Mouse (Mus musculus) gastrocnemius, postnatal 14 days (tissue): Measurements from ENCODE around the gene Arid5b. TPM values are rescaled to one million over a fixed set of nuclear protein-coding genes. Genes with fewer than 3 reads are reported as not detected.

Experiments used
- DNase-seq: peaks from one replicate; pipeline ENCODE4 v3.0.0; 2021; ENCODE audit warnings: mixed read lengths
- intact Hi-C: fragments of 180-260 bp; cut with DNase I; formaldehyde crosslinking; loops from one replicate; pipeline ENCODE4 v1.15.1; 2025; ENCODE audit warnings: low total_unique reads
- total RNA-seq, 2 experiments: library from RNA; stranded (reverse); gene quantifications; 2 replicates each; pipeline ENCODE4 v1.2.3; 2021

Gene Arid5b
- total RNA-seq, 2 experiments from 2014 or later: 16.9 to 21.5 TPM

DNA sequence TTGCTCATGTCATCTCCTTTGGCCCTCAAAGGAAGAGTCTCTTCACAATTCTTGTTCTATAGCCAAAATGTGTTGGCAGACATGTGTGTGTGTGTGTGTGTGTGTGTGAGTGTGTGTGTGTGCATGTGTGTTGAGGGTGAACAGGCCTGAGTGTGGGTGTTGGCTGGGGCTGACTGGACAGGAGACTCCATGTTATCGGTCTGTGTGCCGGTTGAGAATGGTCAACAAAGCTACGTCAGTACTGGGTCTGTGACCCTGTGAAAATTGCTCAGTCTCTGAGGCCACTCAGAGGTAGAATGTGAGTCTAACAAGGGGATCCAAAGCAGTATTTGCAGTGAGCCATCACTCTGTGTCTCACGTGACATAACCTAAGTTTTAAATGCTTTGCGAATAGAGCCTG is 102.7 kb downstream of the Arid5b start:
- intact Hi-C loops: loop anchor here (10.0 kb wide), 1 partner anchor 99 kb away; the partner anchor contains the start of gene Arid5b
- DNase-seq: no peak

DNA sequence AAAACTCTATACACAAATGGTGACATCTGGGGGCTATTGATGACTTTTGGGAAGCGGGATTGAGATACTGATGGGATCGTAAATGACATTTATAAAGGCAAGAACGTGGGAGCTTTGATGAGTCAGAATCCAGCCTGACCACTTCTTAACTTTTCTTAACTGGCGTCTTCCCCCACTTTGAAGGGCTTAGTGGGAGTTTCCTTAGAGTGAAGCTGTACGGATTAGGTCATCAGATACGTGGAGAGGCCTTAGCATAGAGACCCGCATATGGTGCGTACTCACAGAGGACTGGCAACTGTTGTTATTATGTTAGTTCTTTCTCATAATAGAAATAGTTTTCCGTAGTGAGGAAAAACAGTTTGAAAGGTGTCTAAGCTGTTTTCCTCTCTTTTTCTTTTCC is 104.9 kb downstream of the Arid5b start:
- intact Hi-C loops: loop anchor here (10.0 kb wide), 1 partner anchor 101 kb away; the partner anchor contains the start of gene Arid5b

GRCm38 (mm10) chr10:68172906-68173305 is 105.6 kb downstream of the Arid5b start:
- intact Hi-C loops: loop anchor here (10.0 kb wide), 1 partner anchor 102 kb away; the partner anchor contains the start of gene Arid5b
- no peak for DNase-seq

More for the DNA sequence above, 104.9 kb downstream of the Arid5b start:
- no peak for DNase-seq

- no peak for DNase-seq
- intact Hi-C loops: loop anchor here (10.0 kb wide), 1 partner anchor 103 kb away; the partner anchor contains the start of gene Arid5b
These were observed 106.6 kb downstream of the Arid5b start for GRCm38 (mm10) chr10:68171974-68172373.

GRCm38 (mm10) chr10:68168613-68169012 is 109.9 kb downstream of the Arid5b start:
- no peak for DNase-seq
- intact Hi-C loops: no loop called here

DNA sequence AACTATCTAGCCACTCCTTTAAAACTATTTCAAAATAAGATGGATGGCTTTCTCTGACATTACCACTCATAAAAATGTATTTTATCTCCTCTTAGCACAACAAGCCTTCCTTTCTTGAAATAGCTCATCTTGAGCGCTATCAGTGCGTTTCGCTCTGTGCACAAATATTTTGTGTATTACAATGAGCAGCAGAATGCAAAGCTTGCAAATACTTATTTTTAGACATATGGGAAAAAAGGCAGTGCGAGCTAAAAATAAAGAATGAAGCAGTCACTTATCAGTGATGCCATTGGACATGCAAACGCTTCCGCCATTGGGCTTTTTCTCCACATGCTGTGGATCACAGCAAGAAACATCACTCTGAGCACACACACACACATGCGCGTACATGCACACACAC is 110.4 kb downstream of the Arid5b start:
- DNase-seq: no peak
- intact Hi-C loops: no loop called here

GRCm38 (mm10) chr10:68167118-68167517 is 111.4 kb downstream of the Arid5b start:
- intact Hi-C loops: no loop called here
- no peak for DNase-seq

GRCm38 (mm10) chr10:68166695-68167086 is 111.8 kb downstream of the Arid5b start:
- intact Hi-C loops: no loop called here
- DNase-seq: no peak

DNA sequence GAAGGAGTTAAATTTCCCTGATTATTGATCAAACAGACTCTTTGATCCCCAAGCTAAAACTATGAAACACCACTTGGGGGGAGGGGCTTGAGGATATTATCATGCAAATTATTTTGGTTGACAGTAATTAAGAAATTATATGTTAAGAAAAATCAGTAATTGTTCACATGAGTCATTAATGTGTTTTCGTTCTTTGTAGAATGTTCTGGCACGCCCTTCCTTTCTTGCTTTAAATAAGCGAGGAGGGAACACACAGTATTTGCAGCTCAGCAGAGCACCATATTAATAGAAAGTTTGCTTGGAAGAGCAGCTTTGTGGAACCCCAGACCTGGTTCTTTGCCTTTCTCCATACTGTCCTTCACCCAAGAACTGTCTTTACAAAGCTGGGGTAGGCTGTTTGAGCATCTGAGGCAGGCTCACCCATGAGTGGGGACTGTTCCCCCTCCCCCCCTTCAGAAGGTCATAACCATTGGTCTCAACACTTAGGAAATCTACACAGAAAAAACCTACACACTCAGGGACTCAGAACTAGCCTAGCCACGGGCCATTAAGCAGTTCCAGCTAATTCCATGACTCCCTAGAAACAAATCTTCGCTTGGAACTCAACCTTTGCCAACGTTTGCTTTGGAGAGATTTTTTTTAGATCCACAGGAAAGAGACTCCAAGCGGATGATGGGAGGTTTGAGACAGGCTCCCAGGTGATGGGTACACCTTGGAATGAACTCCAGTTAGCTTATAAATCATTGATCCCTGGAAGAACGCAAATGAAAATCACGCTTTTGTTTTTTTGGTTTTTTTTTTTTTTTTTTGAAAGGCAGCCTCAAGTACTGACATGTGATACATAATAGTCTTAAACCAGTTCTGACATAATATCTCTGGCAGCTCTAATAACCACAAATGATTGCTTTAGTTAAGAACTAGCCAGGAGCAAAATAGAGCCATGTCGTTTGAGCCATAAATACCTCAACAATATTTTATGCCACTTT is 112.5 kb downstream of the Arid5b start:
- no peak for DNase-seq
- intact Hi-C loops: no loop called here

DNA sequence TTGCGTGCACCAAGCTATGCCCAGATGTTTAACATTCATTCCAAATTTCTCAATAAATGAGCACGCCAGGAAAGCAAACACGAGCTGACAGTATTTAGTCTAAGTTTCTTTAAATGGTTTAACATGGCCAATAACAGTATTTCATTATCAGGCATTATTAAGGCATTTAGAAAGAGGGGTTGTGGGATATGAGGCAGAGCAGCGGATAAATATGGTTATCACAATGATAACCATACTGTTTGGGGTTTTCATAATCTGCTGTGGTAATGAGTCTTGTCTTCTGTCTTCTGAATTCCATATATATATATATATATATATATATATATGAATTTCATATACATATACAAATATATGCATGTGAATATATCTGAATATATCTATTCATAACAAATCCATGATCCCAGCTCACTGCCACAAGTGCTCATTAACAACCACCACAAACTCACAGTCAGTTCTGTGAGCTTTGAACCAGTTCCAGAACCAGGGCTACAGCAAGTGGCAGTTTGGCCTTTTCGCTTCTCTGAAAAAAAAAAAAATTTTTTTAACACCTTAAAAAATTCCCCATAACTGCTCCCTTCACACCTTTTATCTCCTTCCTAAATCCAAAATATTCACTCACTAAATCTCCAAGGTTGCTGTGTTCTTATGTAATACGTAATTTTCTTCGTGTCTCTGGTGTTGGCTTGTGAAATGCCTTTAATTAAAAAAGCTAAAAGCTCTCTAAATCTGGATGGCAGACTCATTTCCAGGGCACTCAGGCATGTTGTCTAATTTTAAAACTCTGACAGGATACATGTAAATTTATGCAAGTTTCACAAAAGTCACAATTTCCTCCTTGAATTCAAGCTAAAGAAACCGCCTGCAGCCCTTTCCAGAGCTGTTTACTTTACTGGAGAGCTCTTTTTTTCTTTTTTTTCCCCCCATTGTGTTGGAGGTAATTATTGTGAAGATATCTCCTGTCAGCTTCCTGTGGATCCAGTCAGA is 113.5 kb downstream of the Arid5b start:
- intact Hi-C loops: no loop called here
- DNase-seq: no peak

GRCm38 (mm10) chr10:68164137-68164536 is 114.4 kb downstream of the Arid5b start:
- no peak for DNase-seq
- intact Hi-C loops: no loop called here

DNA sequence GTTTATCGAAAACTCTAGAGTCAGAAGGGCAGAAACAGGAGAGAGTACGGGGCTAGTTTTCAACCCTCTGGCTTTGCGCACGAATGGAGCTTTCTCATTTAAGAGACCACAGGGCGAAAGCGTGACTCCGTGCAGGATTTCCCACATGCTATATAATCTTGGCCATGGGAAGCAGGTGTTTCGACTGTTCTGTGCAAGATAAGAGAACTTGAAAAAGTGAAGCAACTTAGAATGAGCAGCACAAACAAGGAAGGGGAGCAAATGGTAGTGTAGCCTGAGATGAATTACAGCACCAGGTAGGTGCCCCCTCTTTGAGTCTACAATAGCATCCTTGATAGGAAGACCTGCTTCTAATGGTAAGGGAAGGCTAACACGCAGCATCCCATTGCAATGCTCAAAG is 118.8 kb downstream of the Arid5b start:
- no peak for DNase-seq
- intact Hi-C loops: no loop called here

GRCm38 (mm10) chr10:68158555-68158954 is 120.0 kb downstream of the Arid5b start:
- no peak for DNase-seq
- intact Hi-C loops: no loop called here

DNA sequence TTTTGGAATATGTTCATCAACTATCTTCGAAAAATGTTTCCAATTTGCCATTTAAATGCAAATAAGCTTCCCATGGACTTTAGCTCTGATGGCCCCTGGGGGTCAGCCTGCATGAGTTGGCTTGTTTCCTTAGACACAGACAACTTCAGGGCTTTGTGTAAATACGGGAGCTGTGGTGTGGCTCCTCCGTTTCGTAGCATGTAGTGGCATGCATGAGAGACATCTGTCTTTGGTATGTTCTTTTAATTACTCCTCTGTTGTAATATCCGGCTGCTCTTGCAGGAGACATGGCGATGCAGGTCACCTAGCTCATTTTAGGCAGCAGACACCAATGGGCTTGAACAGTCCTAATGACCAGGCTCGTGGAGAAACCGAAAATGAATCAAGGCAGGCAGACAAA is 121.0 kb downstream of the Arid5b start:
- intact Hi-C loops: no loop called here
- no peak for DNase-seq

GRCm38 (mm10) chr10:68156646-68157245 is 121.8 kb downstream of the Arid5b start:
- intact Hi-C loops: no loop called here
- DNase-seq: no peak

DNA sequence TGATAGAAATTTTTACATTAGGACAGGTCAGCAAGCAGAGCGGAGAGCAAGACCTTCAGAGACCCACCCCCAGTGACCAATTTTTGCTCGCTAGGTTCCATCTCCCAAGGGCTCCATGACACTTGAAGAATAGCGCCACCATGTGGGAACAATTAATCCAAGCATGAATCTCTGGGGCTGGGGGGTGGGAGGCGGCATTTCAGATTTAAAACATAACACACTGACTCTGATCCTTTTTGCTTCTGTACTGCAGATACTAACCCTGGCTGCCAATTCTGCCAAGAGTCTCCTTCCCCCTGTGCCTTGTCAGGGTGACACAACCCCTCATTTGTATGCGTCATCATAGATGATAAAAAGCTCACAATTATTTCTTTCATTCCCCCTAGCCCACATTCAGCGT is 122.4 kb downstream of the Arid5b start:
- DNase-seq: no peak
- intact Hi-C loops: no loop called here

GRCm38 (mm10) chr10:68155431-68156119 is 123.0 kb downstream of the Arid5b start:
- intact Hi-C loops: no loop called here
- DNase-seq: no peak

- no peak for DNase-seq
- intact Hi-C loops: loop anchor here (5.0 kb wide), 1 partner anchor 157 kb away; no protein-coding TSS in a partner anchor
These were observed 124.3 kb downstream of the Arid5b start for GRCm38 (mm10) chr10:68154046-68154765.
